Mouse (Mus musculus): ENCODE data around the gene Fam50b.

DNA sequence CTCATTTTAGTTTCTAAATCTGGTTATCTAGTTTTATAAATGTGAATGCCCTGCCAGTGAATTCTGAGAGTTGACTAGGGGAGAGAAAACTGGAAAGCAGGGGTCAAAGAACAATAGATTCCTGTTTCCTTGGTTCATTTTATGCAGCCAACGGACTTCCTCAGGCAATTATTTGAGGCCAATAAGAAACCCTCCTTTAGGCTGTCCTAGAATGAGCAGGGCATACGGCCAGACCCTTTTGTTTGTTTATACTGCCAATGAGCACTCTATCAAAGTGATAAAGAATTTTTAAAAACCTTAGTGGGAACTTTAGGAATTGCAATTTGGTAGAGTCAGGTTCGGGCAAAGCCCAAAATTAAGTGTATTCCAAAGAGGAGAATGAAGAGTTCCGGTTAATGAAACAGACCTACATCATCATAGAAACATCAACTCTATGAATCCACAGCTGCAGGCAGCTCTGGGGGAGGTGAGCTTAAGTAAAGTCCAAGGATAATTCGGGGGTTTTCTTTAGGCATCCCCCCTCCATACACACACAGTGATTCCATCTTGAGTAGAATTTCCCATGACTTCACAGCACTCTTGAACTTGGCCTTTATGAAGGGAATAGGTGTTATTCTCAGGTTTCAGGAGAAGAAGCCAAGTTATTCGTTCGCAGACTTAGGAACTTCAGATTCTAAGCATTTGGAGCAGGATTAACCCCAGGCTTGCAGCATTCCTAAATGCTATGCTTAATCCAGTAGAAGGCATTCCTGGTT lies 46.4 kb downstream of the Fam50b start:
- TF ChIP-seq CTCF (IDR thresholded peaks at IDR 0.05; ENCODE audit: low read depth) (no peak), EP300 (optimal IDR thresholded peaks at IDR 0.05) (no peak)

All from stomach, postnatal 0 days (tissue).